Mouse (Mus musculus) left cerebral cortex, adult 2 months (tissue): Measurements from ENCODE around the gene Lrrc75a. TPM values are rescaled to one million over a fixed set of nuclear protein-coding genes. Genes with fewer than 3 reads are reported as not detected.

ENCODE experiments used
- DNase-seq, 2 experiments: peaks; one replicate each; pipeline ENCODE4 v3.0.0; 2021 to 2022; ENCODE audit warnings: low spot score in 2 of 2, mixed read lengths in 1 of 2; ENCODE audit errors: extremely low spot score in 1 of 2
- H3K27ac ChIP-seq: fragments of 200-600 bp; 2 replicates; pipeline ENCODE4 v1.8.1; 2022
- H3K4me3 ChIP-seq: fragments of 200-600 bp; 2 replicates; pipeline ENCODE4 v1.8.1; 2022
- CTCF ChIP-seq: fragments of 200-600 bp; IDR thresholded peaks from 2 replicates; pipeline ENCODE4 v1.8.1; 2022; ENCODE audit warnings: antibody characterized with exemption, mild to moderate bottlenecking, moderate library complexity
- intact Hi-C: fragments of 180-260 bp; cut with DNase I; formaldehyde crosslinking; loops from one replicate; pipeline ENCODE4 v1.15.1; 2025
- total RNA-seq, 2 experiments: library from RNA; stranded (reverse); gene quantifications; 2 replicates each; pipeline ENCODE4 v1.2.3; 2021

Gene Lrrc75a
- total RNA-seq, 2 experiments from 2014 or later: 20.0 to 24.9 TPM

DNA sequence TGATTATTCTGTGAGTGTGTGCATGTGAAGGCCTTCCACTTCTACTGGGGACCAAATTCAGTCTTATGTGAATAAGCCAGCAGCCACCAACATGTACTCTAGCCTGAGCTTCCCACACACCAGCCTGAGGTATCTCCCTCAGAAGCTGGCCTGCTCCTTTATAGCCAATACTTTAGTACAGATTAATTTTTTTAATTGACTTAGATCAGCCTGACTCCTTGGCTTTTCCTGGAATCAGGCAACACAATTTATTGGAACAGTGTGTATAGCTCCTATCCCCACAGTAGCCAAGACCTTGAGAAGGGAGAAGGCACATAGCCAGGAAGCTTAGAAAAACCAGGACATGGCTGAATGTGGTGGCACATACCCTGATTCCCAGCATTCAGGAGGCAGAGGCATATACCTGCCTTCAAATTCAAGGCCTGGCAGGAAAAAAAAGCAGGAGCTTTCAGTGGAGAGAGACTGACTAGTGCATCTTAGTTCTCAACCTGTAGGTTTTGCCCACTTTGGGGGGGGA is 92.4 kb downstream of the Lrrc75a start:
- H3K27ac ChIP-seq: no peak overlapping the region
- intact Hi-C loops: no loop called here
- TF ChIP-seq CTCF: no peak
- no peak for DNase-seq
- H3K4me3 ChIP-seq: no peak overlapping the region

DNA sequence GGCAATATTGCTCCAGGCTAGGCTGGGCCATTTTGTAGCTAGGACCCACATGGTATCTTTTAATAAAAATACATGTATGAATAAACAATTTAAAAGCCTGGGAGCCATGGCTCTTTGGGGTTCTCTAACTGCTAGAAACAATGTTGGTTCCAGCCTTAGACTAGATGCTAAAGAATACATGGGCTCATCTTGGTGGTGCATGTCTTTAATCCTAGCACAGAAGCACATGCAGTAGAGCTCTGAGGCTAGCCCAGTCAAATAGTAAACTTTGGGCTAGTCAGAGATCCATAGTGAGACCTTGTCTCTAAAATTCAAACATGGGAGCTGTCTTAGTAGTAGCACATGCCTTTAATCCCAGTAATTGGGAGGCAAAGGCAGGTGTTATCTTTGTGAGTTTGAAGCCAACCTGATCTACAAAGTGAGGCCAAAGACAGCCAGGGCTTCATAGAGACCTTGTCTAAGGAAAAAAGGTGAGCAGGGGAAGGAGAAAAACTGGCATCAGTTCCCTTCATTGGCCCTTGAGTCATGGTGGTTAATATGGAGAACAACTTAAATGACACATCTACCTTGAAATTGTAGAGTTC is 93.3 kb downstream of the Lrrc75a start:
- no peak for TF ChIP-seq CTCF
- Histone ChIP-seq H3K27ac (no peak overlapping the region), H3K4me3 (peak overlapping the region; percentile 53; the same call in 1 of the 2 replicates)
- no peak for DNase-seq
- intact Hi-C loops: no loop called here

Other genes with a start within 250 kb of the Lrrc75a start
- gene Pigl, start 190.1 kb downstream of the Lrrc75a start, total RNA-seq: 1 to 10 TPM; 6.4 to 6.8 TPM
- gene Ncor1, start 190.0 kb downstream of the Lrrc75a start, total RNA-seq: 100 to 1,000 TPM; 267 to 299 TPM
- gene Cenpv, start 109.3 kb downstream of the Lrrc75a start, total RNA-seq: 10 to 100 TPM; 34.6 to 41.0 TPM
- gene Ubb, start 97.4 kb downstream of the Lrrc75a start, total RNA-seq: 1,000 to 10,000 TPM; 1,603 to 1,693 TPM
- gene Trpv2, start 74.0 kb downstream of the Lrrc75a start, total RNA-seq: 10 to 100 TPM; 17.1 to 18.7 TPM
- 10 to 100 TPM; 21.5 to 28.4 TPM for gene Mmgt2, start 141 bp upstream of the Lrrc75a start, total RNA-seq
- 10 to 100 TPM; 16.2 to 17.3 TPM for gene Zfp287, start 83.4 kb upstream of the Lrrc75a start, total RNA-seq
- gene Gm10428, start 104.6 kb upstream of the Lrrc75a start, total RNA-seq: not detected
- 10 to 100 TPM; 26.8 to 29.0 TPM for gene Zfp286, start 140.9 kb upstream of the Lrrc75a start, total RNA-seq
- 1 to 10 TPM; 2.4 to 4.0 TPM for gene Trim16, start 171.7 kb upstream of the Lrrc75a start, total RNA-seq
- gene Fbxw10, start 198.5 kb upstream of the Lrrc75a start, total RNA-seq: 1 to 10 TPM in 1 of 2 experiments, under 1 TPM in 1; 0.96 to 1.2 TPM
- 10 to 100 TPM; 29.2 to 31.4 TPM for gene Tvp23b, start 230.9 kb upstream of the Lrrc75a start, total RNA-seq